Mouse (Mus musculus) CH12.LX (cell line): Measurements from ENCODE around the gene Trap1a. TPM values are rescaled to one million over a fixed set of nuclear protein-coding genes. Genes with fewer than 3 reads are reported as not detected.

Experiments used
- DNase-seq: peaks from one replicate; pipeline ENCODE4 v3.0.0-alpha.2; 2013; ENCODE audit errors: extremely low read depth
- H3K27ac ChIP-seq: 2 replicates; pipeline ENCODE4 v1.5.1; 2012; ENCODE audit warnings: low read depth, mild to moderate bottlenecking, control low read depth, moderate library complexity; ENCODE audit not compliant: insufficient read depth
- H3K27me3 ChIP-seq: replicated peaks from 2 replicates; pipeline ENCODE3; 2012; ENCODE audit warnings: inconsistent platforms
- H3K36me3 ChIP-seq, 2 experiments: replicated peaks in 1 of 2; 2 replicates each; pipeline versions ENCODE3 to v1.6.1; 2012; ENCODE audit warnings: inconsistent platforms in 1 of 2, low read length in 1 of 2, mild to moderate bottlenecking in 1 of 2, mixed read lengths in 1 of 2, moderate library complexity in 1 of 2; ENCODE audit not compliant: control insufficient read depth in 1 of 2, insufficient read depth in 1 of 2
- H3K4me1 ChIP-seq, 2 experiments: 2 replicates each; pipeline ENCODE4 v1.6.1; 2012; ENCODE audit warnings: inconsistent platforms in 1 of 2, moderate library complexity in 1 of 2; ENCODE audit not compliant: insufficient read depth in 2 of 2, control insufficient read depth in 1 of 2
- H3K4me2 ChIP-seq: 2 replicates; pipeline ENCODE4 v1.6.1; 2012; ENCODE audit warnings: low read depth, mild to moderate bottlenecking, control low read depth; ENCODE audit not compliant: poor library complexity, insufficient read depth, severe bottlenecking
- H3K4me3 ChIP-seq, 3 experiments: fragments of 150-350 bp in 1 of 3; sonication (generic) in 1 of 3; replicated peaks in 1 of 3; 2 replicates each; pipeline versions ENCODE3 to v1.5.1; 2011 to 2012; ENCODE audit warnings: low read depth in 2 of 3, low read length in 2 of 3, mild to moderate bottlenecking in 2 of 3, moderate library complexity in 2 of 3, control low read depth in 1 of 3, improper control_type of control experiment in 1 of 3, inconsistent platforms in 1 of 3, mixed read lengths in 1 of 3; ENCODE audit not compliant: poor library complexity in 1 of 3
- H3K79me2 ChIP-seq: replicated peaks from 2 replicates; pipeline ENCODE4 v1.6.1; 2012; ENCODE audit warnings: mild to moderate bottlenecking, moderate library complexity; ENCODE audit not compliant: control insufficient read depth, poor library complexity, insufficient read depth, severe bottlenecking; ENCODE audit errors: extremely low read depth
- H3K9ac ChIP-seq: 2 replicates; pipeline ENCODE4 v1.6.1; 2012; ENCODE audit warnings: low read depth, mild to moderate bottlenecking, control low read depth, moderate library complexity; ENCODE audit not compliant: insufficient read depth
- H3K9me3 ChIP-seq: replicated peaks from 2 replicates; pipeline ENCODE3; 2012; ENCODE audit warnings: low read length, inconsistent platforms, mixed read lengths
- BHLHE40 ChIP-seq: IDR thresholded peaks from 2 replicates; pipeline ENCODE4 v1.6.1; 2011; ENCODE audit warnings: mild to moderate bottlenecking, low read depth, low read length, improper control_type of control experiment
- CHD1 ChIP-seq: IDR thresholded peaks from 2 replicates; pipeline ENCODE4 v1.6.1; 2012; ENCODE audit warnings: low read depth, low read length, improper control_type of control experiment, inconsistent platforms
- CTCF ChIP-seq, 2 experiments: IDR thresholded peaks in 1 of 2; conservative IDR thresholded peaks in 1 of 2; 2 replicates each; pipeline ENCODE4 v1.5.1; 2011 to 2012; ENCODE audit warnings: low read depth in 2 of 2, low read length in 2 of 2, improper control_type of control experiment in 1 of 2, inconsistent platforms in 1 of 2, mild to moderate bottlenecking in 1 of 2, moderate library complexity in 1 of 2
- EP300 ChIP-seq: IDR thresholded peaks from 2 replicates; pipeline ENCODE4 v1.6.1; 2011; ENCODE audit warnings: low read length, improper control_type of control experiment
- ETS1 ChIP-seq: conservative IDR thresholded peaks from 2 replicates; pipeline ENCODE4 v1.6.1; 2012; ENCODE audit warnings: low read depth, mild to moderate bottlenecking, inconsistent platforms, low read length, improper control_type of control experiment, moderate library complexity
- GABPA ChIP-seq: IDR thresholded peaks from 2 replicates; pipeline ENCODE4 v1.6.1; 2012; ENCODE audit warnings: low read depth, low read length, improper control_type of control experiment, inconsistent platforms; ENCODE audit not compliant: insufficient replicate concordance
- JUND ChIP-seq: conservative IDR thresholded peaks from 2 replicates; pipeline ENCODE4 v1.6.1; 2011; ENCODE audit warnings: low read depth, low read length, improper control_type of control experiment
- MEF2A ChIP-seq: IDR thresholded peaks from 2 replicates; pipeline ENCODE4 v1.6.1; 2014; ENCODE audit warnings: low read depth, mild to moderate bottlenecking, inconsistent platforms, low read length, improper control_type of control experiment, borderline replicate concordance
- NRF1 ChIP-seq: IDR thresholded peaks from 2 replicates; pipeline ENCODE4 v1.6.1; 2014; ENCODE audit warnings: low read depth, mild to moderate bottlenecking, inconsistent platforms, low read length, improper control_type of control experiment, moderate library complexity
- POLR2A ChIP-seq: IDR thresholded peaks from 2 replicates; pipeline ENCODE4 v1.6.1; 2011; ENCODE audit warnings: low read depth, mild to moderate bottlenecking, improper control_type of control experiment, low read length
- SMC3 ChIP-seq: IDR thresholded peaks from 2 replicates; pipeline ENCODE4 v1.6.1; 2011; ENCODE audit warnings: low read depth, low read length, improper control_type of control experiment
- TCF12 ChIP-seq: IDR thresholded peaks from 2 replicates; pipeline ENCODE4 v1.6.1; 2014; ENCODE audit warnings: low read depth, mild to moderate bottlenecking, inconsistent platforms, low read length, improper control_type of control experiment
- USF1 ChIP-seq: IDR thresholded peaks from 2 replicates; pipeline ENCODE4 v1.6.1; 2014; ENCODE audit warnings: low read depth, mild to moderate bottlenecking, inconsistent platforms, low read length, improper control_type of control experiment
- USF2 ChIP-seq: conservative IDR thresholded peaks from 2 replicates; pipeline ENCODE4 v1.6.1; 2011; ENCODE audit warnings: low read depth, low read length, improper control_type of control experiment
- ZC3H11A ChIP-seq: IDR thresholded peaks from 2 replicates; pipeline ENCODE4 v1.6.1; 2012; ENCODE audit warnings: low read depth, mild to moderate bottlenecking, inconsistent platforms, low read length, improper control_type of control experiment
- ZKSCAN1 ChIP-seq: IDR thresholded peaks from 2 replicates; pipeline ENCODE4 v1.6.1; 2012; ENCODE audit warnings: low read depth, inconsistent platforms, low read length, improper control_type of control experiment, borderline replicate concordance
- ZMIZ1 ChIP-seq: IDR thresholded peaks from 2 replicates; pipeline ENCODE4 v1.6.1; 2012; ENCODE audit warnings: low read depth, mild to moderate bottlenecking, inconsistent platforms, low read length, improper control_type of control experiment
- dilution Hi-C: fragments of 300-500 bp; cut with MboI; formaldehyde crosslinking; loops from 2 replicates; pipeline ENCODE4 v1.14.3; 2020; ENCODE audit warnings: low sequenced_read_pairs; ENCODE audit not compliant: extremely low pct_unique_long_range_greater_than_20kb, extremely low pct_ligation_motif_present
- in situ Hi-C: fragments of 300-500 bp; cut with MboI; formaldehyde crosslinking; loops from 3 replicates; pipeline ENCODE4 v1.14.3; 2019; ENCODE audit warnings: low sequenced_read_pairs, low pct_ligation_motif_present, low pct_unique_long_range_greater_than_20kb, mixed read lengths
- polyA plus RNA-seq: library from polyadenylated mRNA; unstranded; fragments of >175 nt; gene quantifications from 2 replicates; pipeline ENCODE4 v1.2.1, GENCODE M21; 2012; ENCODE audit warnings: low read depth; ENCODE audit not compliant: insufficient read length
- total RNA-seq, 2 experiments: library from RNA; depleted of rRNA; stranded (reverse); fragments of 300-350 nt in 1 of 2; fragments of >200 nt in 1 of 2; gene quantifications; 2 replicates each; pipeline ENCODE4 v1.2.3; 2012 to 2014

Gene Trap1a
- total and polyA plus RNA-seq, 3 experiments, result 0.26 TPM; not detected in 2

- Histone ChIP-seq H3K79me2 (no peaks in the 10 kb centered on the region), H3K36me3 (no peaks in the 10 kb centered on the region), H3K9me3 (no peaks in the 10 kb centered on the region), H3K9ac (no peak overlapping the region), H3K4me1 (no peaks in the 10 kb centered on the region), H3K27me3 (no peaks in the 10 kb centered on the region), H3K4me3 (no peak overlapping the region), H3K27ac (no peak overlapping the region)
- DNase-seq, result no peak
- dilution Hi-C loops (no loop called here), in situ Hi-C loops (no loop called here)
- no peak for TF ChIP-seq NRF1
- TF ChIP-seq POLR2A, result no peak
- no peak for TF ChIP-seq USF2
- no peak for TF ChIP-seq GABPA
- TF ChIP-seq JUND, result no peak
- no peak for TF ChIP-seq ETS1
- TF ChIP-seq TCF12, result no peak
- no peak for TF ChIP-seq ZC3H11A
- no peak for TF ChIP-seq MEF2A
- TF ChIP-seq, all 38 proteins: peak for 0
- no peak overlapping the region for H3K4me2 ChIP-seq
These were observed 6.1 kb downstream of the Trap1a start for GRCm38 (mm10) chrX:139339553-139339952.

- Histone ChIP-seq H3K36me3 (no peaks in the 10 kb centered on the region), H3K4me3 (no peak overlapping the region), H3K9ac (no peak overlapping the region), H3K27me3 (no peaks in the 10 kb centered on the region), H3K4me1 (no peaks in the 10 kb centered on the region), H3K79me2 (no peaks in the 10 kb centered on the region), H3K27ac (no peak overlapping the region), H3K4me2 (no peak overlapping the region), H3K9me3 (no peaks in the 10 kb centered on the region)
- dilution Hi-C loops (no loop called here), in situ Hi-C loops (no loop called here)
- no peak for DNase-seq
- TF ChIP-seq USF2, result no peak
- no peak for TF ChIP-seq CTCF (conservative IDR thresholded peaks at IDR 0.05 in 1 of 2, IDR thresholded peaks at IDR 0.05 in 1 of 2; ENCODE audit: low read depth in 2 of 2, low read length in 2 of 2)
- no peak for TF ChIP-seq ETS1
- TF ChIP-seq GABPA, result no peak
- no peak for TF ChIP-seq SMC3
- no peak for TF ChIP-seq USF1
- TF ChIP-seq ZKSCAN1, result no peak
- TF ChIP-seq ZMIZ1, result no peak
- TF ChIP-seq EP300, result no peak
- TF ChIP-seq BHLHE40, result no peak
- TF ChIP-seq CHD1, result no peak
- TF ChIP-seq NRF1, result no peak
- TF ChIP-seq JUND, result no peak
These were observed 7.7 kb downstream of the Trap1a start for GRCm38 (mm10) chrX:139341185-139341584.
